ENCODE assay signal across 16 mouse cellular contexts in the genomic region with DNA sequence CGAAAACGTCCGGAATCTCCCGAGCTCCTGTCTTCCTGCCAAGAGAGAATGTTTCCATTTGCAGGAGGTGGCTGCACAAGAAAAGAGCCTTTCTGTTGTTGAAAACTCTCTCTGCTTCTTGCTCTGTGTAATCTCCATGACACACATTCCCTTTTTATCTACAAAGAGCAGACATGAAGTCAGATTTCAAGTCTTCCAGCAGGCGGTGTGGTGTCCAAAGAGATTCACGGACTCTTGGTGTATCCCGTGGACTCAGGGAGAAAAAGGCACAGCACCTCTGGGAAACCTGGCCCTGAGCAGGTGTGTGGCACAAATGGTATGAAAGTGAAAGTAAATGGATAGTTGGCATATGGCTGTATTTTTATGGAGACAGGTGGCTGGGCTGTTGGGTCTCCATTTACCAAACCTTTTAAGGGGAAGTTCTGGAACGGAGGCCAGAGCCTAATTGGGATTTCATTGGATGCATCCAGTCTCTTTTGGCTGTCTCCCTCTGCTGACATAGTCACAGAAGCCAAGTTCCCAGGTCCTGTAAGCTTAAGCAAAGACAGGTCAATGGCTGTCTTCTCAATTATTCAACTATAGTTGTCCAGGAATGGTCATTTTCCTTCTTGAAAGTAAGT.
A peak's percentile ranks its signal among the peaks of the same experiment; 100 is the strongest.
DNase-seq lines count a peak whose midpoint lies in the region; TF ChIP-seq lines count a peak whose summit lies in the region.
"Had no signal": no experiment of that assay in that cellular context is flagged by ENCODE, and none has a peak within 500 bp of the region (broad histone marks: within the 10 kb centered on the region; RNA-seq: fewer than 3 reads in every experiment).

No protein-coding gene starts in this region.

- TF ChIP-seq EP300 in heart, adult 2 months (IDR thresholded peaks at IDR 0.05; ENCODE audit: insufficient read depth, low read depth, low read length) = no peak
- TF ChIP-seq EP300 in CH12.LX (IDR thresholded peaks at IDR 0.05; ENCODE audit: low read length) = 0 out of 2 replicates have a peak, but pooled peaks have one; percentile 17

- in situ Hi-C loops in CH12.LX (cut with MboI; ENCODE audit: low pct_ligation_motif_present, low pct_unique_long_range_greater_than_20kb, low sequenced_read_pairs) = no loop called here

- dilution Hi-C loops in CH12.LX (cut with MboI; ENCODE audit: extremely low pct_ligation_motif_present, extremely low pct_unique_long_range_greater_than_20kb, low sequenced_read_pairs) = no loop called here

- TF ChIP-seq CTCF in heart, adult 2 months (IDR thresholded peaks at IDR 0.05) = 0 out of 2 replicates have a peak, but pooled peaks have one; percentile 11
- TF ChIP-seq CTCF in CH12.LX (conservative IDR thresholded peaks at IDR 0.05 in 1 of 2, IDR thresholded peaks at IDR 0.05 in 1 of 2; ENCODE audit: low read depth in 2 of 2, low read length in 2 of 2) = no peak

- H3K4me2 ChIP-seq in CH12.LX (ENCODE audit: insufficient read depth, low read depth, poor library complexity, severe bottlenecking) = no peak overlapping the region
- H3K4me2 ChIP-seq: hindbrain, embryonic 15.5 days had no signal

- H3K9ac ChIP-seq in heart, adult 2 months (ENCODE audit: low read depth, low read length) = no peak overlapping the region
- H3K9ac ChIP-seq in CH12.LX (ENCODE audit: insufficient read depth, low read depth) = no peak overlapping the region
- H3K9ac ChIP-seq: hindbrain, embryonic 15.5 days had no signal

- TF ChIP-seq POLR2A in heart, adult 2 months (IDR thresholded peaks at IDR 0.05; ENCODE audit: insufficient read depth, low read depth, low read length) = no peak
- no peak for TF ChIP-seq POLR2A in CH12.LX (IDR thresholded peaks at IDR 0.05; ENCODE audit: low read depth, low read length)

- peak; percentile 1 for TF ChIP-seq RAD21 in CH12.LX (IDR thresholded peaks at IDR 0.05; ENCODE audit: low read depth, low read length)

- H3K27me3 ChIP-seq in heart, adult 2 months (ENCODE audit: control insufficient read depth, insufficient read depth, low read length) = no peaks in the 10 kb centered on the region
- no peaks in the 10 kb centered on the region for H3K27me3 ChIP-seq in heart, embryonic 10.5 days (ENCODE audit: insufficient read depth, poor library complexity, severe bottlenecking)
- H3K27me3 ChIP-seq in CH12.LX (replicated peaks) = no peaks in the 10 kb centered on the region
- H3K27me3 ChIP-seq: hindbrain, embryonic 15.5 days had no signal

- no peak overlapping the region for H3K27ac ChIP-seq in heart, adult 2 months
- H3K27ac ChIP-seq in heart, embryonic 10.5 days = no peak overlapping the region
- H3K27ac ChIP-seq in CH12.LX (ENCODE audit: insufficient read depth, low read depth) = no peak overlapping the region
- H3K27ac ChIP-seq: hindbrain, embryonic 15.5 days; macrophage had no signal

- H3K36me3 ChIP-seq in heart, adult 2 months (ENCODE audit: control insufficient read depth, insufficient read depth, low read length) = no peaks in the 10 kb centered on the region
- H3K36me3 ChIP-seq in heart, embryonic 10.5 days = no peaks in the 10 kb centered on the region
- H3K36me3 ChIP-seq in CH12.LX (replicated peaks in 1 of 2; ENCODE audit: control insufficient read depth in 1 of 2, insufficient read depth in 1 of 2, low read length in 1 of 2) = no peaks in the 10 kb centered on the region
- H3K36me3 ChIP-seq: hindbrain, embryonic 15.5 days had no signal

- H3K9me3 ChIP-seq in heart, embryonic 10.5 days = no peaks in the 10 kb centered on the region
- no peaks in the 10 kb centered on the region for H3K9me3 ChIP-seq in CH12.LX (replicated peaks; ENCODE audit: low read length)
- H3K9me3 ChIP-seq: hindbrain, embryonic 15.5 days had no signal

- 32% methylated on average over 8 of the region's 8 CpGs for WGBS in heart, adult 2 months
- 61% methylated on average over 8 of the region's 8 CpGs for WGBS in heart, embryonic 10.5 days

- H3K4me3 ChIP-seq in heart, adult 2 months = no peak overlapping the region
- no peak overlapping the region for H3K4me3 ChIP-seq in heart, embryonic 10.5 days
- H3K4me3 ChIP-seq in CH12.LX (replicated peaks in 1 of 3; ENCODE audit: low read depth in 2 of 3, low read length in 2 of 3, poor library complexity in 1 of 3) = peak overlapping the region in 1 of 3 experiments; percentile 25
- H3K4me3 ChIP-seq: hindbrain, embryonic 15.5 days had no signal

- no peaks in the 10 kb centered on the region for H3K4me1 ChIP-seq in heart, adult 2 months (ENCODE audit: control insufficient read depth, insufficient read depth, low read length)
- H3K4me1 ChIP-seq in heart, embryonic 10.5 days = no peaks in the 10 kb centered on the region
- H3K4me1 ChIP-seq in CH12.LX (ENCODE audit: control insufficient read depth in 1 of 2, insufficient read depth in 2 of 2) = peaks cover 0 to 25% of the 10 kb centered on the region in 2 experiments; a peak in 2 of 4 replicates
- H3K4me1 ChIP-seq: hindbrain, embryonic 15.5 days had no signal

- H3K79me2 ChIP-seq in heart, adult 2 months (replicated peaks; ENCODE audit: control insufficient read depth, insufficient read depth, low read length) = no peaks in the 10 kb centered on the region
- no peaks in the 10 kb centered on the region for H3K79me2 ChIP-seq in CH12.LX (replicated peaks; ENCODE audit: control insufficient read depth, extremely low read depth, insufficient read depth, poor library complexity, severe bottlenecking)

- DNase-seq in heart, adult 2 months = no peak
- DNase-seq in heart, embryonic 10.5 days (ENCODE audit: low spot score) = no peak
- no peak for DNase-seq in CH12.LX (ENCODE audit: extremely low read depth)
- DNase-seq in NIH3T3 (ENCODE audit: low read depth) = peak; percentile 24
- peak; percentile 9 for DNase-seq in fibroblast of lung, adult 2 months (ENCODE audit: low read depth)
- DNase-seq in kidney, postnatal 4 days = no peak
- no peak for DNase-seq in urinary bladder, postnatal 25 days (ENCODE audit: low spot score)
- no peak for DNase-seq in retina, embryonic 14.5 days (ENCODE audit: low spot score)
- DNase-seq: adrenal gland, postnatal 25 days; kidney, adult 18-20 months; liver; lung, adult 18-20 months; midbrain, embryonic 14.5 days; thymus, postnatal 36 days had no signal

- intact Hi-C loops in heart, adult 2 months (cut with DNase I) = no loop called here

TF ChIP-seq in CH12.LX, 34 proteins besides CTCF, POLR2A, EP300 and RAD21:
- TF ChIP-seq RCOR1 (conservative IDR thresholded peaks at IDR 0.05; ENCODE audit: low read depth, low read length) (no peak), MEF2A (IDR thresholded peaks at IDR 0.05; ENCODE audit: borderline replicate concordance, low read depth, low read length) (no peak), MAX (IDR thresholded peaks at IDR 0.05; ENCODE audit: low read length) (no peak), BHLHE40 (IDR thresholded peaks at IDR 0.05; ENCODE audit: low read depth, low read length) (no peak), SMC3 (IDR thresholded peaks at IDR 0.05; ENCODE audit: low read depth, low read length) (no peak), MXI1 (IDR thresholded peaks at IDR 0.05; ENCODE audit: low read depth, low read length) (no peak), NRF1 (IDR thresholded peaks at IDR 0.05; ENCODE audit: low read depth, low read length) (no peak), JUN (IDR thresholded peaks at IDR 0.05; ENCODE audit: insufficient read depth, low read depth, low read length) (no peak), POLR2AphosphoS2 (IDR thresholded peaks at IDR 0.05; ENCODE audit: low read depth, low read length) (no peak), UBTF (IDR thresholded peaks at IDR 0.05; ENCODE audit: low read depth, low read length) (no peak), USF1 (IDR thresholded peaks at IDR 0.05; ENCODE audit: low read depth, low read length) (no peak)

Comparison
In these comparisons a context has a peak if more than half of its experiments do, and no peak if none do; other contexts are left out.
1. DNase-seq: peak in NIH3T3 (single experiment) and fibroblast of lung, adult 2 months (single experiment); none in heart, adult 2 months (0 of 2), heart, embryonic 10.5 days (single experiment), CH12.LX (single experiment), kidney, postnatal 4 days (0 of 2), urinary bladder, postnatal 25 days (single experiment) and retina, embryonic 14.5 days (single experiment).